Mouse (Mus musculus) lung, embryonic 14.5 days (tissue): ENCODE results near the gene Gm39653. TPM values are rescaled to one million over a fixed set of nuclear protein-coding genes. Genes with fewer than 3 reads are reported as not detected.
"Not testable (repeated sequence)": the region's sequence is repeated elsewhere in the genome, so short reads cannot be mapped to it uniquely, and the experiment has no call there.

ENCODE experiments used
- ATAC-seq: fragments of 200-750 bp; cut with Nextera tagmentation; 2 replicates; pipeline ENCODE4 v1.8.0; 2017; ENCODE audit warnings: mild to moderate bottlenecking, moderate TSS enrichment, moderate library complexity; ENCODE audit not compliant: insufficient read depth
- DNase-seq: peaks from one replicate; pipeline ENCODE4 v3.0.0-alpha.2; 2015
- H3K27ac ChIP-seq: fragments of 300-500 bp; sonication (generic); 2 replicates; pipeline ENCODE4 v1.5.1; 2014; ENCODE audit warnings: low read depth, mild to moderate bottlenecking, moderate library complexity
- H3K27me3 ChIP-seq: fragments of 300-500 bp; sonication (generic); 2 replicates; pipeline ENCODE4 v1.6.1; 2014; ENCODE audit warnings: low read length, control low read depth; ENCODE audit not compliant: insufficient read depth
- H3K36me3 ChIP-seq: fragments of 300-500 bp; sonication (generic); 2 replicates; pipeline ENCODE4 v1.6.1; 2014; ENCODE audit warnings: control low read depth; ENCODE audit not compliant: insufficient read depth
- H3K4me1 ChIP-seq: fragments of 300-500 bp; sonication (generic); 2 replicates; pipeline ENCODE4 v1.6.1; 2014; ENCODE audit warnings: antibody characterized with exemption, control low read depth; ENCODE audit not compliant: insufficient read depth
- H3K4me2 ChIP-seq: fragments of 300-500 bp; sonication (generic); 2 replicates; pipeline ENCODE4 v1.6.1; 2014; ENCODE audit warnings: mild to moderate bottlenecking
- H3K4me3 ChIP-seq: fragments of 300-500 bp; sonication (generic); 2 replicates; pipeline ENCODE4 v1.5.1; 2014; ENCODE audit warnings: low read depth, low read length
- H3K9ac ChIP-seq: fragments of 300-500 bp; sonication (generic); 2 replicates; pipeline ENCODE4 v1.6.1; 2014
- H3K9me3 ChIP-seq: fragments of 300-500 bp; sonication (generic); 2 replicates; pipeline ENCODE4 v1.6.1; 2016; ENCODE audit warnings: low read depth, low read length, control low read depth
- CTCF ChIP-seq: IDR thresholded peaks from 2 replicates; pipeline ENCODE4 v1.5.1; 2016; ENCODE audit warnings: antibody characterized with exemption, low read depth
- WGBS: fragments of 180-500 bp; shearing (Covaris S2); extraction: QIAGEN DNeasy Blood & Tissue Kit; methylation state at CpG from one replicate; pipeline ENCODE4 v1.1.7; 2014; 5-methylcytosine and 5-hydroxymethylcytosine counted together
- polyA plus RNA-seq: library from polyadenylated mRNA; unstranded; fragments of >200 nt; fragmentation: Nextera tagmentation; extraction: Ambion mirVana; gene quantifications from 2 replicates; pipeline ENCODE4 v1.2.1, GENCODE M21; 2014

Gene Gm39653
- polyA plus RNA-seq, 1 experiment from 2014 or later, result not detected

GRCm38 (mm10) chr1:63586869-63587268 is 28.9 kb upstream of the Gm39653 start:
- no peak for DNase-seq
- no peak overlapping the region for H3K9ac ChIP-seq

GRCm38 (mm10) chr1:63603870-63604500 is 11.8 kb upstream of the Gm39653 start:
- no peak overlapping the region for H3K4me2 ChIP-seq
- ATAC-seq, result peak; percentile 91

More at GRCm38 (mm10) chr1:63586869-63587268, 28.9 kb upstream of the Gm39653 start:
- no peaks in the 10 kb centered on the region for H3K27me3 ChIP-seq
- no peak overlapping the region for H3K4me2 ChIP-seq
- ATAC-seq, result no peak
- H3K9me3 ChIP-seq, result no peaks in the 10 kb centered on the region
- H3K4me1 ChIP-seq, result no peaks in the 10 kb centered on the region
- H3K36me3 ChIP-seq, result no peaks in the 10 kb centered on the region
- no peak for TF ChIP-seq CTCF
- WGBS, result 63% methylated on average over 7 of the region's 7 CpGs
- H3K4me3 ChIP-seq, result no peak overlapping the region
- no peak overlapping the region for H3K27ac ChIP-seq

GRCm38 (mm10) chr1:63609613-63610012 is 6.2 kb upstream of the Gm39653 start:
- H3K9me3 ChIP-seq, result no peaks in the 10 kb centered on the region
- DNase-seq (no peak), ATAC-seq (no peak)
- TF ChIP-seq CTCF, result no peak
- no peak overlapping the region for H3K4me3 ChIP-seq
- H3K4me1 ChIP-seq, result no peaks in the 10 kb centered on the region
- H3K27ac ChIP-seq, result no peak overlapping the region
- no peaks in the 10 kb centered on the region for H3K36me3 ChIP-seq
- H3K4me2 ChIP-seq, result no peak overlapping the region
- H3K9ac ChIP-seq, result no peak overlapping the region
- 84% methylated on average over 4 of the region's 4 CpGs for WGBS
- no peaks in the 10 kb centered on the region for H3K27me3 ChIP-seq

More at GRCm38 (mm10) chr1:63603870-63604500, 11.8 kb upstream of the Gm39653 start:
- H3K9me3 ChIP-seq, result no peaks in the 10 kb centered on the region
- no peak overlapping the region for H3K9ac ChIP-seq
- TF ChIP-seq CTCF, result no peak
- no peaks in the 10 kb centered on the region for H3K36me3 ChIP-seq
- 20% methylated on average over 3 of the region's 3 CpGs for WGBS
- H3K27me3 ChIP-seq, result no peaks in the 10 kb centered on the region
- peak; percentile 88 for DNase-seq
- no peak overlapping the region for H3K4me3 ChIP-seq
- no peak overlapping the region for H3K27ac ChIP-seq
- no peaks in the 10 kb centered on the region for H3K4me1 ChIP-seq

- H3K4me3 ChIP-seq, result no peak overlapping the region
- no peak for TF ChIP-seq CTCF
- no peak overlapping the region for H3K4me2 ChIP-seq
- DNase-seq (peak; percentile 87), ATAC-seq (no peak)
- H3K4me1 ChIP-seq, result no peaks in the 10 kb centered on the region
- H3K27me3 ChIP-seq, result no peaks in the 10 kb centered on the region
- H3K9me3 ChIP-seq, result no peaks in the 10 kb centered on the region
- WGBS, result under 1% methylated on average over 11 of the region's 11 CpGs
- H3K36me3 ChIP-seq, result no peaks in the 10 kb centered on the region
- H3K9ac ChIP-seq, result no peak overlapping the region
- H3K27ac ChIP-seq, result no peak overlapping the region
These were observed 1.2 kb upstream of the Gm39653 start for GRCm38 (mm10) chr1:63614594-63614993.

- Histone ChIP-seq H3K36me3 (no peaks in the 10 kb centered on the region), H3K9me3 (no peaks in the 10 kb centered on the region), H3K27me3 (no peaks in the 10 kb centered on the region), H3K27ac (no peak overlapping the region), H3K9ac (no peak overlapping the region), H3K4me2 (no peak overlapping the region), H3K4me3 (no peak overlapping the region), H3K4me1 (no peaks in the 10 kb centered on the region)
- DNase-seq (peak; percentile 29), ATAC-seq (no peak)
- WGBS, result 28% methylated on average over 2 of the region's 2 CpGs
- no peak for TF ChIP-seq CTCF
These were observed 12.4 kb downstream of the Gm39653 start for GRCm38 (mm10) chr1:63628211-63628610.

GRCm38 (mm10) chr1:63630390-63630789 is 14.6 kb downstream of the Gm39653 start:
- not testable (repeated sequence) for H3K4me2 ChIP-seq, H3K9me3 ChIP-seq, H3K27ac ChIP-seq, H3K4me3 ChIP-seq, H3K36me3 ChIP-seq, H3K27me3 ChIP-seq, ATAC-seq, H3K9ac ChIP-seq, DNase-seq, H3K4me1 ChIP-seq

GRCm38 (mm10) chr1:63639921-63640320 is 24.2 kb downstream of the Gm39653 start:
- H3K36me3 ChIP-seq, result no peaks in the 10 kb centered on the region
- no peak for ATAC-seq
- no peak overlapping the region for H3K9ac ChIP-seq
- no peak overlapping the region for H3K27ac ChIP-seq
- no peak for TF ChIP-seq CTCF
- no peak for DNase-seq
- H3K27me3 ChIP-seq, result no peaks in the 10 kb centered on the region
- WGBS, result 73% methylated on average over 6 of the region's 6 CpGs
- H3K9me3 ChIP-seq, result no peaks in the 10 kb centered on the region
- no peak overlapping the region for H3K4me2 ChIP-seq
- no peaks in the 10 kb centered on the region for H3K4me1 ChIP-seq
- no peak overlapping the region for H3K4me3 ChIP-seq

GRCm38 (mm10) chr1:63658016-63658415 is 42.2 kb downstream of the Gm39653 start:
- Histone ChIP-seq H3K9ac (no peak overlapping the region), H3K4me2 (no peak overlapping the region), H3K36me3 (no peaks in the 10 kb centered on the region), H3K4me3 (no peak overlapping the region), H3K4me1 (no peaks in the 10 kb centered on the region), H3K27ac (no peak overlapping the region), H3K9me3 (no peaks in the 10 kb centered on the region), H3K27me3 (no peaks in the 10 kb centered on the region)
- DNase-seq (peak; percentile 90), ATAC-seq (no peak)
- peak; percentile 71 for TF ChIP-seq CTCF
- 10% methylated on average over 6 of the region's 6 CpGs for WGBS
